Comparison of ENCODE assay signal across 29 mouse cellular contexts in genomic region chr4:87794216-87794615, GRCm38 (mm10).
"Had no signal": no experiment of that assay in that cellular context is flagged by ENCODE, and none has a peak within 500 bp of the region (broad histone marks: within the 10 kb centered on the region; RNA-seq: fewer than 3 reads in every experiment).

No protein-coding gene starts in this region.

- H3K4me2 ChIP-seq: heart, embryonic 12.5 days; hindbrain, embryonic 12.5 days; hindbrain, embryonic 14.5 days; intestine, embryonic 15.5 days; kidney, embryonic 15.5 days; limb, embryonic 12.5 days; liver, embryonic 13.5 days; liver, embryonic 15.5 days had no signal

- H3K4me1 ChIP-seq: heart, embryonic 10.5 days; hindbrain, embryonic 10.5 days; hindbrain, embryonic 12.5 days; intestine, embryonic 15.5 days; kidney, embryonic 15.5 days had no signal

- ATAC-seq: hindbrain, embryonic 16.5 days; inflammation-experienced regulatory T-cells, adult 6 months; intestine, embryonic 15.5 days; intestine, postnatal 0 days; liver, postnatal 0 days had no signal

- H3K9me3 ChIP-seq: heart, embryonic 10.5 days; heart, embryonic 12.5 days; hindbrain, embryonic 10.5 days; hindbrain, embryonic 12.5 days; intestine, embryonic 15.5 days; kidney, embryonic 15.5 days; limb, embryonic 10.5 days; limb, embryonic 12.5 days; liver, embryonic 13.5 days; liver, embryonic 15.5 days had no signal

- H3K27me3 ChIP-seq: heart, embryonic 12.5 days; hindbrain, embryonic 12.5 days; intestine, embryonic 15.5 days; kidney, embryonic 15.5 days; limb, embryonic 12.5 days; liver, embryonic 13.5 days; liver, embryonic 15.5 days had no signal

- H3K27ac ChIP-seq: gastrocnemius, adult 2 months; heart, adult 2 months; heart, embryonic 10.5 days; hindbrain, embryonic 10.5 days; hindbrain, embryonic 12.5 days; hindbrain, embryonic 14.5 days; intestine, embryonic 15.5 days; kidney, embryonic 15.5 days; kidney, postnatal 0 days; layer of hippocampus, adult 2 months; left cerebral cortex, adult 2 months; limb, embryonic 10.5 days; limb, embryonic 12.5 days; liver, embryonic 15.5 days had no signal

- DNase-seq: gastrocnemius, adult 2 months; gastrocnemius, postnatal 10 days; gastrocnemius, postnatal 25 days; heart, adult 2 months; heart, postnatal 10 days; heart, postnatal 4 days; kidney, adult 18-20 months; kidney, adult 9 months; kidney, postnatal 14 days; kidney, postnatal 4 days; liver; liver, embryonic 13.5 days; liver, postnatal 0 days had no signal

- H3K9ac ChIP-seq: heart, embryonic 12.5 days; hindbrain, embryonic 12.5 days; hindbrain, embryonic 14.5 days; intestine, embryonic 15.5 days; kidney, embryonic 15.5 days; limb, embryonic 12.5 days; liver, embryonic 13.5 days; liver, embryonic 15.5 days; liver, postnatal 0 days had no signal

- H3K4me3 ChIP-seq: gastrocnemius, adult 2 months; heart, adult 2 months; heart, embryonic 10.5 days; heart, embryonic 12.5 days; hindbrain, embryonic 10.5 days; hindbrain, embryonic 12.5 days; intestine, embryonic 15.5 days; kidney, embryonic 15.5 days; layer of hippocampus, adult 2 months; left cerebral cortex, adult 2 months; limb, embryonic 10.5 days; limb, embryonic 12.5 days; liver, embryonic 13.5 days; liver, embryonic 15.5 days had no signal
